Mouse (Mus musculus) adrenal gland, adult (tissue): Measurements from ENCODE around the gene Dram2.
A peak's percentile ranks its signal among the peaks of the same experiment; 100 is the strongest.
"Not testable (repeated sequence)": the region's sequence is repeated elsewhere in the genome, so short reads cannot be mapped to it uniquely, and the experiment has no call there.

ENCODE experiments used
- DNase-seq, 2 experiments: peaks; one replicate each; pipeline ENCODE4 v3.0.0; 2022 to 2023; ENCODE audit warnings: low spot score in 1 of 2; ENCODE audit not compliant: inconsistent age in 2 of 2

The Dram2 gene

DNA sequence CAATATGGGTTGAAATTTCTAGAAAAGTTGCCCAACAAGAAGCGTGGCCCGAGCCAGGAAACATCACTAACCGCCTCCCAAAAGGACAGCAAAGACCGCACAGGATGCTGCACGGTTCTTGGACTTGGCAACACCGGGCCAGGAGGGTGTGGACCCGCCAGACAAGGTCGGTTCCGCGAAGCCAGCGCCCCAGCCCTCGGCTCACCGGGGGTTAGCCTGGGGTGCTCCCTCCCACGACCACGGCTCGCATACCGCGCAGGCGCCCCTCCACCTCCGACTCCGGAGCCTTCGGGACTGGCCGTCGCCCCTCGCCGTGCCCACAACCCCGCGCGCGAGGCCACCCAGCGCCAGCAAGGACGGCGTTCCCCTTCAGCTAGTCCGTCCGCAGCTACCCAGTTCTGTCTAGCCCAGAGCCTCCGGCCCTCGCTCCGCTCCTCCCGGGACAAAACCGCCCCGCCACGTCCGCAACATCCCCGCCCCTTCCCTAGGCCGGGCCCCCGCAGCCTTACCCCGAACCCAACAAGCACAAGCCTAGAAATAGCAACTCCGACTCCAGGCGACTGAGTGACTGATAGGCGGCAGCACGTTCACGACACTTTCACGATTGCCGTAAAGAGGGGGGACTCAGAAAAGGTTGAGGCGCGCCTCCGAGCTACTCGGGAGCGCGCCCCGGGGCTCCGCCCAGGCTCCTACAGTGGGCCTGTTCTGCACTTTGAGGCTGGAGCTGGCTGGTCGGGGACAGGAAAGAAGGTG lies at the start of gene Dram2, which contains the start of gene Cept1:
Gene Dram2, plus strand, starts transcription at position 628 of the 753 bp plus-strand sequence.
Gene Cept1, minus strand, starts transcription at position 632 of the 753 bp plus-strand sequence.
- peak; percentile 94 to 97 for DNase-seq

DNA sequence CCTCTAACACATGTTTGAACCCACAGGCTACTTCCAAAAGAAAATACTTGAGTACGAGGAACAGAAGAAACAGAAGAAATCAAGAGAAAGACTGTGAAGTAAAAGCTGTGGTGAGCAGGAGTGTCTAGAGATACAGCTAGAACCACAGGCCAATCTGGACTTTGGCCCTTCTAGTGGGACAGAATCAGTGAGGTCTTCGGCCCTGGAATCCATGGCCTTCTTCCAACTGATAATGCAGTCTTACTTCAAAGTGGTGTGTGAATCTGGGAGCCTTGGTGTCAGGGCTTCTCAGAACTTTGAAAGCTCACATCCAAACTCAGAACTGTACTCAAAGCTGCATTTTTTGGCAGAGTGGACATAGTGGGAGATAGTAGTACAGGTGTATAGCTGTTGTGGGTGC lies 47.1 kb upstream of the Dram2 start:
- DNase-seq, result peak in 1 of 2 experiments; percentile 41

DNA sequence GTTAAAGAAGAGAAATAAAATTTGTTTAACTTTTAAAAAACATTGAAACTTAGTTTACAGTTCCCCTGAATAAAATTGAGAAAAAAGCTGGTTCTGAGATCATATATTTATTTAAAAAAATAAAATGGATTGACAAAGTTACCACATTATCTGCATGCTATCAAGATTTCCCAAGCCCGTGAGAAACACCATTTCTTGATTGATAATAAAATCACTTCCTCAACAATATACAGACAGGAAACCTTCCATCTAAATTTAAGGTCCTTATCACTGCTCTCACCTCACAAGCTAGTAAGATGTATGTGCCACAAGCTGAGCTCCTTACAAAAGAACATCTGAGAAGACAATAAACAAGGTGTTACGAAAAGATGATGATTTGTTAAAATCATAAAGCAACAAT lies 44.7 kb upstream of the Dram2 start:
- no peak for DNase-seq

DNA sequence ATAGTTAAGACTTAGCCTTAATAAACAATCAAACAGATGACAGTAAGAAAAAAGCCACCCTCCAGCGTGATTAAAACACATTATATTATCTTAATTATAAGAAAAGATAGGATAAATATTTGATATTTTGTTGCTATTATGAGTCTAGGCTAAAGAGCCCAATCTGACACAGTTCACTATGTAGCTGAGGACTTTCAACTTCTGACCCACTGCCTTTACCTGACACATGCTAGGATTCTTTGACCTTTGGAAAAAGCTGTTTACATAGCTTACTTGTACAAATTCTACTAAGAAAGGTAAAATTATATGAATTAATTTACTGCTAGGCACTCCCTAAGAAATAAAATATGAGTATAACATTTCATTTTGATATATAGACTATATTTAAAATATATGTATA lies 36.9 kb upstream of the Dram2 start:
- DNase-seq, result no peak

DNA sequence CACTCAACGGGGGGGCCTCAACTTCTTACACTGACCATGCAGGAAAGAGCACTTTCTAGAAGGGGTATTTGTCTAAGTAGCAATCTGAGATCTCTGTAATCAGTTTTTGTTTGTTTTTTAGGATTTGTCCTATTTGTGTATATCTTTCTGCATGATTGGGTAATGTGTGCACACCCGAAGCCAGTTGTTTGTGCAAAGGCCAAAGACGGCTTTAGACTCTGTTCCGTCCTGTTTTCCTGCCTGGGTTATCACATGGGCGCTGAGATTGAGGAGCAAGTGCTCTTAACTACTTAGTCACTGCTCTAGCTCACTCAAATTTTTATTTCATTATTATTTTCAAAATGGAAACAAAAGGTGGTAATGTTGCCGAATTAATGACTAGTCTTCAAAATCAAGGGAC lies 32.6 kb upstream of the Dram2 start:
- DNase-seq, result no peak

DNA sequence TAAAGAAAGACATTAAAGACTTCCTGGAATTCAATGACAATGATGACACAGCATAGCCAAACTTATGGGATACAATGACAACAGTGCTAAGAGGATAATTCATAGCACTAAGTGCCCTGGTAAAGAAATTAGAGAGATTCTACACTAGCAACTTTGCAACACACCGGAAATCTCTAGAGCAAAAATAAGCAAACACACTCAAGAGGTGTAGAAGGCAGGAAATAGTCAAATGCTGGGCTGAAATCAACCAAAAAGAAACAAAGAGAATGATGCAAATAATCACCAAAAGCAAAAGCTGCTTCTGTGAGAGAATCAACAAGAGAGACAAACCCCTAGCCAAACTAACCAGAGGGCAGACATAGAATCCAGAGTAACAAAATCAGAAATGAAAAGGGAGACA lies 24.9 kb upstream of the Dram2 start:
- no peak for DNase-seq

DNA sequence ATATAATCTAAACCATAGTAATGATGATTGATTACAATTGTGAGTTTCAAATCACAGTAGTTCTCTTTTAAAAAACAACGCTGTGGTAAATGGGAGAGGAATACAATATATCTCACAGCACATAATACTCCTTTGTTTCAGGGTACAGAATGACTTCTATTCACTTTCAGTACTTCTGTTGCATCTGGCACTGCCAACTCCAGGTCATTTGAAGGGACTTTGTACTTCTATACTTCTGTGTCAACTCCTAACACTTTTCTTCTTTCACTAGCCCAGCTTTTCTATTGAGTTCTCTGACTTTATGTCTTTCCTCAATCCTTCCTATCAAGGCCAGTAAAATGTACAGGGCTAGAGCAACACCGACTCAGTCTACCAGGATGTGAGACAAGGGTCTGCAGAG lies 21.2 kb upstream of the Dram2 start:
- no peak for DNase-seq

DNA sequence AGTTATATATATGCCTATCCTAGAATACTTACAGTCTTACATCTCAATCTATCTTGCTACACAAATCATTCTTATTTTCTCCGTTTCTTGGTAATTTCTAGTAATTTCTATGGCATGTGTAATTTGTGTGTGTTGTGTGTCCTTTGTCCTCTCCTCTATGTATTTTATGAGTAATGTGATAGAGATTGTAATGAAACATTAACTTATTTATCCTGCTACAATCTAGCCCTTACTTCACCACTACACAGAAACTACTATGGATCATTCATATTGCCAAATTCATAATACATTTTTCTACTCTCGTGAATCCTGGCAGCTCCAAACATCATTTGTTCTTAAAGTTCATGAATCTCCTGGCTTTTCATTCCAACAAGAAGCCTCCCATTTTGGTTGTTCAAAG lies 19.6 kb upstream of the Dram2 start:
- no peak for DNase-seq

DNA sequence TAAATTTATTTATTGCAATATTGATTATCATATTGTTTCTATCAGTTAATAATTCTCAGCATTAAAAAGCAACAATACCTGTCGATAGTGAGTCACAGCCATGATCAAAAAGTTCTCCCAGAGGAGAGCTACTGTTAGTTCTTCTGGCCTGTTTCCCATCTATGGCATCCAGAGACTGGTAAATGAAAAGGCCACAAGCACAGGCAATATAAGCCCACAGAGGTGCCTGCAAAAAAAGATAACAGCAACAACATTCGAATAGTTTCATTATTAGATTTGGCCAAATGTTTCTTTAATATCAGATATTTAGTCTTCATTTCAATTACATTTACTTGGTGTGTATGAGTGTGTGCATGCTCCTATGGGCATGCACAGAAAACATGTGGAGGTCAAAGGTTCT lies 14.3 kb upstream of the Dram2 start:
- no peak for DNase-seq

DNA sequence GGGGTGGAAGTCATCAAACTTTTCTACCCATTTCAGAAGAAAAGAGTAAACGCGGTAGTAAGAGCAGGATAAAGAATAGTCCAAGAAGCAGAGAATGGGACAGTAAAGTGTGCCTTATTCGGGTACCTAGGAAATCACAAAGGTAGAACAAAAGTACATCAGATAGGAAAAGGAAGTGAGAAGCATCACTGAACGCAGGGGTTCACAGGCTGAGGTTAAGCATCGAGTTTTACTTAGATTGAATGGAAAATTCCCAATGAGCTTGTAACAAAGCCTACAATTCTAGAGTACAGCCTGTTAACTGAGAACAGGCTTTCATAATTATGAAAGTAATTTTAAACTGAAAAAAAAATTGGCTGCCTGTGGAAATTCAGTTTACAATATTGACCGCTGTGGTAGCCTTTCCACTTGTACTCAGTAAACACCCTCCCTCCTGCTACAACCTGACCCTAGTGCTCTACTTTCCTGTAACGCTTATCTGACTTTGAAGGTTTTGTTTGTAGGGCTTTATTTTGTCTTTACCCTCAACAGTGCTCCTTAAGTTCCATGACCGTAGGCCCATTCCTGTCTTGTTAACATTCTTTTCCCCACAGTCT lies 2.8 kb upstream of the Dram2 start:
- no peak for DNase-seq

DNA sequence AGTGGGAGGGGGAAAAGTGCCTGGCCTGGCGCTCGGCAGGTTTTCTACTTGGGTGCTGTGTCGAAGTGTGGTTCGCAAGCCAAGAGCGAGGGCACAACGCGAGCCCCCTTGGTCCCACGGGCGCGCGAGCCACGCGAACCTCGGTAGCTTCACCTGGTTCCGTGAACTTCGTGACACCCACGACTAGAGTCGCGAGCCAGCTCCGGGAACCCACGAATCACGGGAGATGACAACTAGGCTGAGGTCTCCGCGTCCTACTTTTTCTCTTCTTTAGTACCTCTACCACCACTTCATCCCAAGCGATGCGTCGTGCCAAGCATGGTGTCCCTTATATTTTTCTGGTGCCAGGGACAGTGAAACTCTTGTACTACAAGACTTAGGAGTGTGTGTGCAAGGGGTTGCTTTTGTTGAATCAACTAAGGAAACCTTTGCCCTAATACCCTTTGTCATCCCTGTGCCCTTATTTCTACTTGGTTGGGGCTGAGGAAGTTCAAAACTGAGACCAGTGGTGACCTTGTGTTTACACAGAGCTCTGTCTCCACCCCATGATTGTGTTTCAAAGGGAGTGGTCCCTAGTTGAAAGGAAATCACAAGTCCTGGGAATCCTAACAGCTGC lies 434 bp downstream of the Dram2 start:
- peak in 1 of 2 experiments; percentile 81 for DNase-seq

DNA sequence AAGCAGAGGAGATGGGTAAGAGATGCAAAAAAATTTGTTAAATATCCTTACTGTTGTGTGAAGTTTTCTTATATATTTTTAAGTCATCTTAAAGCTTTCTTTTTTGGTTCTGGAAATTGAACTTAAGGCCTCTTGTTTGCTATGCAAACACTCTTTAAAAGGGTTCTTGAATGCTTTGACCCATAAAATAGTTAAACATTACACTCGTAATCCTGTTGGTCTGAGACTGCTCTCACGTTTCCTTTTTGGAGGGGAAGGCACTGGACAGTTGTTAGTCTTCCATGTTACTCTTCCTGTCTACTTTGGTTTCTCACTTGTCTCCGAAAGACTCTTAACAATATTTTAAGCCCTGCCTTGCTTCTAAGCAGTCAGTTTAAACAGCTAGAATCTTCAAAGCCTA lies 1.4 kb downstream of the Dram2 start:
- DNase-seq, result no peak

DNA sequence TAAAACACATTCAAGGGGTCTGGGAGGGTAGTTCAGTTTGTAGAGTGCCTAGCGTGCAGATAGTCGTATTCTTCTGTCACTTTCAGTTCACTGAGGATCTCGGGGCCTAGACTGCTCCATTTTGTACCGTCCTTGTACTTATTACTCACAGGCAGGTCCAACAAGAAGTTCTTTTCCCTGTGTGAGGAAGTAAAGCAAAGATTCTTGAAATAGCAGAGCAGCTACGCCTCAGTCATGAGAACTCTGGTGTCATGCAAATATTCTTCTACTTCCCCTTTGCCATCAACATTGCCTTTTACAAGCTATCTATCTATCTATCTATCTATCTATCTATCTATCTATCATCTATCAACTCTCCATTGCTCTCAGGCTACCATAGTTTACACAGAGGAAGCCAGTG lies 5.8 kb downstream of the Dram2 start:
- no peak for DNase-seq

DNA sequence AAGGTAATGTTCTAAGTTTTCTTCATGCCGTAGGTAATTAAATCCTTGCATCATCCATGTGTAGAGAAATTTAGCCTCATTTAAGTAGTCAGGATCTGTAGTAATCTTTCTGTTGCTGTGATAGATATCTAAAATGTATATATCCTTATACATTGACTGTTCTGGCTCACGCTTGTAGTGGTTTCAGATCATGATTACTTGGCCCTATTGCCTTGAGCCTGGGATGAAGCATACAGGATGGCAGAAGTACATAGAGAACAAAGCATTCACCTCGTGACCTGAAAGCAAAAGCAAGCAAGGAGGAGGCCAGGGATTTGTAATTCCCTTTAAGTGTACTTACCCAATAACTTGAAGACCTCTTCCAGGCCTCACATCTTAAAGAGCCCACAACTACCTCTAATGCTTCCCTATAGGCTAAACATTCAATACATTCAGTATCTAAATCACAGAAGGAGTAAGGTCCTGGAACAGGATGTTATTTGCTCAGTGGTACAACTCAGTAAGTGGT lies 8.2 kb downstream of the Dram2 start:
- DNase-seq, result no peak

DNA sequence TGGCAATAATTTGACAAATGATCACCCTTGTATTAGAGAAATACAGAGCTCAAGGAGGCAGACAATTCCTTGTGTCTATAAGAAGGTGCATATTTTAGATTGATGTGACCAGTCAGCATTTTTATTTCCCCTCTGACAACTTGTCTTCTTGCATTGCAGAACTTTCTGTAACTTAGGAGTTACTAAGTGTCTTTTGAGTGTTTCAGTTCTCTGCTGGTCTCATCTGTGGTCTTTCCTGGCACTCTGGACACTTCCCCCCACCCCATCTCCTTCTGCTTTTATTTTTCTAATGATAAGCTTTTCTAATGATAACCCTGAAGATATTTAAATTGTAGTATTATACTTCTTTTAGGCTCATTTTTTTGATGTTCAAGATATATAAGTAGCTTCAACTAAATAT lies 10.7 kb downstream of the Dram2 start:
- DNase-seq, result no peak

DNA sequence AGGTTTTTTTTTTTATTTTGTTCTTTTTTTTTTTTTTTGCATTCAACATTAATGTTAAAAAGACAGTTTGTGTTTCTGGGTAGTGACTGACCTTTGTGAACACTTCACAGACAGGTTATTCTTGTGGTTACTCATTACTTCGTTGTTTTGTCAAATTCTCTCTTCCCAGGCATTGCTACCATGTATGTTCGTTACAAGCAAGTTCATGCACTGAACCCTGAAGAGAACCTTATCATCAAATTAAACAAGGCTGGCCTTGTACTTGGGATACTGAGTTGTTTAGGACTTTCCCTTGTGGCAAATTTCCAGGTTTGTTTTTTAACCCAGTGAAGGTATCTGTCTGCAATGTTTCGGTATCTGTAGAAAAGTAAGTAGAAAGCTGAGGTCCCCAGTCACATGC lies 18.3 kb downstream of the Dram2 start:
- DNase-seq, result no peak

DNA sequence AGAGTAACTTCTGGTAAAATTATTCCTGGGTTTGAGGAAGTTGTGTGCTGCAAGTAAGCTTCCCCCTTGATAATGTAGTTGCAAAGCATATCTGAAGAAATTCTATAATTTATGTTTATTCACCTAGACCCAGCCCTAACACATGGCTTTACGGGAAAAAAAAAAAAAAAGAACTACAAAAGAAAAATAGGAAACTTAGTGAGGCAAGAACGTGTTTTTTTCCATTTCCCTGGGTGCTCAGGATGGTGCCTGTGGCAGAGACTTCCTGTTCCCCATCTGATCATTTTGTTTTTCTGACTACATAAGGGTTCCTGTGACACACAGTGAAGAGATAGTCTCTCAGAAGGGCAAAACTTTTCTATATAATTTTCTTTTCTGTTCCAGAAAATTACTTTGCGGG lies 25.6 kb downstream of the Dram2 start:
- DNase-seq, result no peak

DNA sequence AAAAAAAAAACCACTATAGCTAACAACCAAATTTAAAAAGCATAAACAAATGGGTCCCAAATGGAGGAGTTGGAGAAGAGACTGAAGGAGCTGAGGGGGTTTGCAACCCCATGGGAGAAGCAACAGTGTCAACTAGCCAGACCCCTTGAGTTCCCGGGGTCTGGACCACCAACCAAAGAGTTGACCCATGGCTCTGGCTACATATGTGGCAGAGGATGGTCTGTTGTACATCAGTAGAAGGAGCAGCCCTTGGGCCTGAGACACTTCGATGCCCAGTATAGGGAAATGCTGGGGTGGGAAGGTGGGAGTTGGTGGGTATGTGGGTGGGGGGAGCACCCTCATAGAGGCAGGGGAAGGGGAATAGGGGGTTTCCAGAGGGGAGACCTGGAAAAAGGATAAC lies 31.7 kb downstream of the Dram2 start:
- DNase-seq, result no peak

DNA sequence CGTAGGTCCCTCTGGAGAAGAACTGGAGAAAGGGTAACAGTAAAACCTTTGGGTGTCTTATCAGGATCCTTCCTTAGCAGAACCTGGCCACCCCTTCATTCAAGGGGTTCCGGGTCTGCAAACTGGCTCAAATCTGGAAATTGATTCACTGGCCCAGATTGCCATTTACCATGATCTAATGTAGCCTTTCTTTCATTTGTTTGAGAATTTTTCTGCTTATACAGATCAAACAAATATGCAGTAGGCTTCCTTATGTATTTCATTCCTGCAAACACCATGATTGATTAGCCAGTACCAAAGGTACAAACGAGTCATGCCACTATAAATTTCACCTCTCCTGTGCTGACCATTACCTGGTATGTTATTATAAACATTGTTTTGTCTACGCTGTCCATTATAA lies 46.0 kb downstream of the Dram2 start:
- not testable (repeated sequence) for DNase-seq

DNA sequence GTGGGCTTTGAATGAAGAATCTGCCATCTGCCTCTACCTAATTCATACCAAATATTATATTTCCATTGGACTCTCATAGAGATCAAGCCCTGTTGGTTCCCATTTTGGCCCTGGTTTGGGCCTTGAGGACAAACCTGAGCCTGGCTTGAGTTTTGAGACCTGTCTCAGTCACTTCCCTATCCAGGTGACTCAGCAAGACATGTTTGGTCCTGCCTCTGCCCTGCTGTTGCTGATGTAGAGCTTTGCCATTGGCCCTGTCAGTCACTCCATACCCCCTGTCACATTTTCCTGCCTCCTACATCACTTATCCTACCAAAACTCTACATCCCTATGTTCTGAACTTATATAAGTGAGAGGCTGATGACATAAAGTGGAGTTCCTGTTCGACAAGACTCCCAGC lies 70.5 kb downstream of the Dram2 start:
- DNase-seq, result no peak
